Mouse (Mus musculus) midbrain, embryonic 14.5 days (tissue): Measurements from ENCODE around the gene Map1a. TPM values are rescaled to one million over a fixed set of nuclear protein-coding genes. Genes with fewer than 3 reads are reported as not detected.

Source experiments
- ATAC-seq: fragments of 200-750 bp; cut with Nextera tagmentation; 2 replicates; pipeline ENCODE4 v1.8.0; 2017; ENCODE audit warnings: moderate number of reproducible peaks, moderate library complexity; ENCODE audit not compliant: low FRiP score, low TSS enrichment
- DNase-seq: peaks from one replicate; pipeline ENCODE4 v3.0.0-alpha.2; 2015
- H3K27ac ChIP-seq: fragments of 300-500 bp; sonication (generic); replicated peaks from 2 replicates; pipeline ENCODE4 v1.5.1; 2014; ENCODE audit warnings: mild to moderate bottlenecking, low read depth, low read length, moderate library complexity
- H3K27me3 ChIP-seq: fragments of 300-500 bp; sonication (generic); 2 replicates; pipeline ENCODE4 v1.6.1; 2014; ENCODE audit warnings: low read length, control low read depth, mixed read lengths; ENCODE audit not compliant: control insufficient read depth, insufficient read depth
- H3K36me3 ChIP-seq: fragments of 300-500 bp; sonication (generic); 2 replicates; pipeline ENCODE4 v1.6.1; 2014; ENCODE audit warnings: low read length, control low read depth; ENCODE audit not compliant: control insufficient read depth, insufficient read depth
- H3K4me1 ChIP-seq: fragments of 300-500 bp; sonication (generic); 2 replicates; pipeline ENCODE4 v1.6.1; 2014; ENCODE audit warnings: mild to moderate bottlenecking, antibody characterized with exemption, low read length, control low read depth; ENCODE audit not compliant: control insufficient read depth, insufficient read depth
- H3K4me2 ChIP-seq: fragments of 300-500 bp; sonication (generic); 2 replicates; pipeline ENCODE4 v1.6.1; 2014; ENCODE audit warnings: mild to moderate bottlenecking, low read length, moderate library complexity
- H3K4me3 ChIP-seq: fragments of 300-500 bp; sonication (generic); replicated peaks from 2 replicates; pipeline ENCODE4 v1.5.1; 2014; ENCODE audit warnings: low read depth, low read length
- H3K9ac ChIP-seq: fragments of 300-500 bp; sonication (generic); replicated peaks from 2 replicates; pipeline ENCODE4 v1.6.1; 2014; ENCODE audit warnings: mild to moderate bottlenecking, low read length, moderate library complexity
- H3K9me3 ChIP-seq: fragments of 300-500 bp; sonication (generic); 2 replicates; pipeline ENCODE4 v1.6.1; 2016; ENCODE audit warnings: low read length, control low read depth, mixed read lengths; ENCODE audit not compliant: control insufficient read depth
- WGBS: fragments of 180-500 bp; shearing (Covaris S2); extraction: QIAGEN DNeasy Blood & Tissue Kit; methylation state at CpG from one replicate; pipeline ENCODE4 v1.1.7; 2014; 5-methylcytosine and 5-hydroxymethylcytosine counted together
- polyA plus RNA-seq: library from polyadenylated mRNA; unstranded; fragments of >200 nt; fragmentation: Nextera tagmentation; extraction: Ambion mirVana; gene quantifications from 2 replicates; pipeline ENCODE4 v1.2.1, GENCODE M21; 2014

Gene Map1a
- polyA plus RNA-seq = 19.6 and 25.7 TPM in 2 replicates

DNA sequence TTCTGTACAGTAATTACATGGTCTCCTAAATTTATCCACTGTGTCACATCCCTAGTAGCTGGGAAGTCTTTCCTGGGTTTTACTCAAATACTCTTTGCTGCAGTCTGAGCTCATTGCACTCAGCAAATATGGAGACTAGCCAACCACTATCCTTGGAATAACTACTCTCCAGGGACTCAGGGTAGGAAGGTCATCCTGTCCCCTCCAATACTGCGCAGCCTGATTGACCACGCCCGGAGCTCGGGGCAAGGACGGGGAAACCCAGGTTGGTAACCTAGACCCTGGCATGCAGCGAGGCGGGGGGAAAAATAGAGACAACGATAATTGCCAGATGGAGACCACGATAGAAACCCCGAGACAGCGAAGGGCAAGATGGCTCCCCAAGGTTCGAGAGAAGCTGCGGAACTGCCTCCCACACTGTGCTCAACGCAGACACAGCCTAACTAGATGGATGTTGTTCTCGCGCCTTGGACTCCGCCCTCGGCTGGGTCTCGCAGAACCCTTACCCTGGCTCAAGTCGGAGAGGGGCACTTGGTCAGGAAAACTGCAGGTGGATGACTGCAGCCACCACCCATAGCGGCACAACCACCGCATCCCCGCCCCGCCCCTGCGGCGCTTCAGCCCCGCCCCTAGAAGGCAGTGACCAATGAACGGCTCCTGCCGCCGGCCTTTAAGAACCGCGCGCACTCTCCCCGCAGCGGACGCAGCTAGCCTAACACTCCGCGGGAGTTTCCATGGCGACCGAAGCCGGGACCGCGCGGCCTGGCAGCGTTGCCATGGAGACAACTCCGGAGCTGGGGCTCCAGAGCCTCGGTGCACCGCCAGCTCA, at the start of gene Map1a:
Map1a (plus strand) TSS at position 700 of the 829 bp plus-strand sequence.
- H3K36me3 ChIP-seq = no peaks in the 10 kb centered on the region
- under 1% methylated on average over 48 of the region's 48 CpGs for WGBS
- H3K9me3 ChIP-seq = no peaks in the 10 kb centered on the region
- no peaks in the 10 kb centered on the region for H3K27me3 ChIP-seq
- DNase-seq (peak; percentile 100), ATAC-seq (peak; percentile 97)
- peak within 1 kb of the TSS; percentile 89 for H3K27ac ChIP-seq
- H3K9ac ChIP-seq = peak within 1 kb of the TSS; percentile 62
- peak within 1 kb of the TSS; percentile 60 for H3K4me3 ChIP-seq
- H3K4me2 ChIP-seq = peak within 1 kb of the TSS; percentile 90
- H3K4me1 ChIP-seq = peaks cover 31% of the 10 kb centered on the region

GRCm38 (mm10) chr2:121244099-121244498, 45.3 kb upstream of the Map1a start:
- WGBS = 95% methylated on average over 5 of the region's 5 CpGs
- no peak for DNase-seq
- H3K4me2 ChIP-seq = no peak overlapping the region
- H3K9ac ChIP-seq = no peak overlapping the region
- peaks cover 92% of the 10 kb centered on the region for H3K36me3 ChIP-seq
- H3K27me3 ChIP-seq = no peaks in the 10 kb centered on the region
- H3K4me1 ChIP-seq = no peaks in the 10 kb centered on the region
- no peak overlapping the region for H3K4me3 ChIP-seq
- H3K27ac ChIP-seq = no peak overlapping the region
- H3K9me3 ChIP-seq = no peaks in the 10 kb centered on the region
- no peak for ATAC-seq

DNA sequence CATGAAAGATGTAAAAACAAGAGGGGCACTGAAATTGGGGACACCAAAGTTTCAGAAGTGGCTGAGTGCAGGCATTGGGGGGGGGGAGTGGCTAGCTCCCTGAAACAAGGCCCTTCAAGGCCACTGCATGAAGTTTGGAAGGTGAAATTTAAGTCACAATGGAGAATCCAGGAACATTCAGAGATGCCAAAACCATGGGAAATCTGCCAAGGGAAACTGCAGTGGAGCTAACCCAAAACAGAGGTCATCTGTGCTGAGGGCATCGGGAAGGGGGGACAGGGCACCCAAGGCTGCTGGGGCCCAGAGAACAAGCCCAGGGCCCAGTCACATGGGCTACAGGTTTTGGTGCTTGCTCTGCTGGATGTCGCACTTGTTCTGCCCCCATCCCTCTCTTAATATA, 39.6 kb upstream of the Map1a start:
- no peak for DNase-seq
- no peak overlapping the region for H3K4me2 ChIP-seq
- H3K9ac ChIP-seq = no peak overlapping the region
- no peak overlapping the region for H3K27ac ChIP-seq
- 94% methylated on average over 2 of the region's 2 CpGs for WGBS
- H3K4me1 ChIP-seq = no peaks in the 10 kb centered on the region
- H3K9me3 ChIP-seq = no peaks in the 10 kb centered on the region
- no peak for ATAC-seq
- peaks cover 97% of the 10 kb centered on the region for H3K36me3 ChIP-seq
- H3K27me3 ChIP-seq = no peaks in the 10 kb centered on the region
- no peak overlapping the region for H3K4me3 ChIP-seq

DNA sequence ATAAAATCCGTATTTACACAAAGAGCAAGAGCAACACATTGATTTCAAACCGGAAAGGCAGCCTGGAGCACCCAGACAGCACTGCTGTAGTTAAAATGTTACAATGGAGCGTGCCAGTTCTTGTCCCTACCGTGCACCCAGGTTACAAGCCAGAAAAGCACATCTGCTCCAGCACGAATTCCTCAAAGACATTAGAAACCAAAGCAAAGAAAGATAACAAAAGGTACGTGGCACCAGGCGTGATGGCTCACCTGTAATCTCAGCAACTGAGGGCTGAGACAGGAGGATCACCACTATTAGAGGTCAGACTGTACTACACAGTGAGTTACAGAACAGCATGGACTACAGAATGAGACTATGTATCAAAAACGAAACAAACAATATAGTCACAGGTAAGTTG, 21.0 kb upstream of the Map1a start:
- H3K4me3 ChIP-seq = no peak overlapping the region
- DNase-seq = no peak
- H3K9ac ChIP-seq = no peak overlapping the region
- H3K27ac ChIP-seq = no peak overlapping the region
- peaks cover 50% of the 10 kb centered on the region for H3K36me3 ChIP-seq
- peaks cover 31% of the 10 kb centered on the region for H3K4me1 ChIP-seq
- peak overlapping the region; percentile 69 for H3K4me2 ChIP-seq
- no peaks in the 10 kb centered on the region for H3K27me3 ChIP-seq
- WGBS = 83% methylated on average over 8 of the region's 8 CpGs
- H3K9me3 ChIP-seq = no peaks in the 10 kb centered on the region
- no peak for ATAC-seq

DNA sequence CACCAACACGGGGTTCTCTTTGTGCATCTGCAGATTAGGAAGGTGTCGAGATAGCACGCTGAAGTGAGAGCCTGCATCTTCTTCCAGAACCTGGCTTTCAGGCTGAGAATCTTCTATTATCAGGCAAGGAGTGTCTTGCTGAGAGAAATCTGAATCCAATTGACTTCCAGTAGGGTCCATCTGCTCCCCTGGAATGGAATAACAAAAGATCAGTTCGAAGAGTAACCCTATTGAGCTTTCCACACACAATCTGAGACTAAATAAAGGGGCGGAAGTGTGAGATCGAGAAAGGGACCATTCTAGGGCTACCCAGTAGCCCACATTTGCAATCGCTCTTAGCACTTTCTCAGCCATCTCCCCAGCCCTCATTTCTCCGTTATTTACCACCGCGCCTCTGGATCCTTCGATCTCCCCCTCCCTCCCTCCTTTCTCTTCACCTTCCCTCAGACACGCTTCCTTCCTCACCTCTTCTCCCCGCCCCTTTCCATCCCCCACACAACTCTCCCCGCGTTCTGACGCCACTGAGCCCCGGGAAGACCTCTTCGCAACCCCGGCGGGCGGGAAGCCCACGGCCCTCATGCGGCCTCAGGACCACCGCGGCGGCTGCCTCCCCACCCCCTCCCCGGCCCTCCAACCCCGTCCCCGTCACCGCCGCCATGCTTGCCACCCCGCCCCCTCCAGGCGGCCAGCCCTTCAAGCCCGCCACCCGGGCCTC, 18.7 kb upstream of the Map1a start:
- peak overlapping the region; percentile 85 for H3K9ac ChIP-seq
- DNase-seq (peak; percentile 50), ATAC-seq (peak; percentile 87)
- H3K4me3 ChIP-seq = peak overlapping the region; percentile 93
- H3K27ac ChIP-seq = peak overlapping the region; percentile 99
- peaks cover 34% of the 10 kb centered on the region for H3K36me3 ChIP-seq
- no peaks in the 10 kb centered on the region for H3K9me3 ChIP-seq
- peaks cover 31% of the 10 kb centered on the region for H3K4me1 ChIP-seq
- no peaks in the 10 kb centered on the region for H3K27me3 ChIP-seq
- H3K4me2 ChIP-seq = peak overlapping the region; percentile 69
- WGBS = 2% methylated on average over 35 of the region's 35 CpGs

- peaks cover 34% of the 10 kb centered on the region for H3K36me3 ChIP-seq
- peak within 1 kb of the TSS; percentile 93 for H3K4me3 ChIP-seq
- H3K4me2 ChIP-seq = peak within 1 kb of the TSS; percentile 69
- ATAC-seq = peak; percentile 99
- H3K27me3 ChIP-seq = no peaks in the 10 kb centered on the region
- peak; percentile 97 for DNase-seq
- H3K9me3 ChIP-seq = no peaks in the 10 kb centered on the region
- H3K4me1 ChIP-seq = peaks cover 31% of the 10 kb centered on the region
- WGBS = 0% methylated on average over 37 of the region's 37 CpGs
- peak within 1 kb of the TSS; percentile 85 for H3K9ac ChIP-seq
- peak within 1 kb of the TSS; percentile 99 for H3K27ac ChIP-seq
These were observed 18.0 kb upstream of the Map1a start, which contains the start of gene Trp53bp1 for GRCm38 (mm10) chr2:121271236-121271927. TSS of gene Trp53bp1 (minus strand) at chr2:121271407.

- WGBS = 9% methylated on average over 4 of the region's 4 CpGs
- peak; percentile 32; the same call in 1 of the 2 replicates for ATAC-seq
- peak overlapping the region; percentile 99 for H3K27ac ChIP-seq
- no peaks in the 10 kb centered on the region for H3K9me3 ChIP-seq
- H3K36me3 ChIP-seq = peaks cover 28% of the 10 kb centered on the region
- H3K9ac ChIP-seq = peak overlapping the region; percentile 85
- peak; percentile 50 for DNase-seq
- peak overlapping the region; percentile 93 for H3K4me3 ChIP-seq
- H3K27me3 ChIP-seq = no peaks in the 10 kb centered on the region
- H3K4me1 ChIP-seq = peaks cover 28% of the 10 kb centered on the region
- H3K4me2 ChIP-seq = peak overlapping the region; percentile 69
These were observed 17.4 kb upstream of the Map1a start for GRCm38 (mm10) chr2:121271928-121272516.

- Histone ChIP-seq H3K4me2 (peak overlapping the region; percentile 90), H3K36me3 (no peaks in the 10 kb centered on the region), H3K27ac (peak overlapping the region; percentile 89), H3K9me3 (no peaks in the 10 kb centered on the region), H3K4me1 (peaks cover 27% of the 10 kb centered on the region), H3K27me3 (no peaks in the 10 kb centered on the region), H3K9ac (peak overlapping the region; percentile 20; the same call in 1 of the 2 replicates), H3K4me3 (no peak overlapping the region)
- DNase-seq (peak; percentile 75), ATAC-seq (no peak)
- 34% methylated on average over 2 of the region's 2 CpGs for WGBS
These were observed 1.6 kb upstream of the Map1a start for GRCm38 (mm10) chr2:121287850-121288249.
